Mouse (Mus musculus) embryo, embryonic 10.5 days (tissue): ENCODE measurements around the gene Elp1.
A peak's percentile ranks its signal among the peaks of the same experiment; 100 is the strongest.

Experiments
- DNase-seq: peaks from one replicate; pipeline ENCODE4 v3.0.0-alpha.2; 2015; ENCODE audit warnings: low spot score

Gene Elp1

GRCm38 (mm10) chr4:56702234-56702633, 99.9 kb downstream of the Elp1 start:
- peak; percentile 76 for DNase-seq
